Mouse (Mus musculus): ENCODE measurements around the gene Cnot8.

Gene Cnot8

GRCm38 (mm10) chr11:58103344-58103653 lies 654 bp upstream of the Cnot8 start:
- in situ Hi-C loops (cut with MboI, MseI): no loop called here

GRCm38 (mm10) chr11:58104351-58104791 lies 418 bp downstream of the Cnot8 start:
- in situ Hi-C loops (cut with MboI, MseI): no loop called here

- in situ Hi-C loops (cut with MboI, MseI): no loop called here
Observed at GRCm38 (mm10) chr11:58107009-58107408, 3.1 kb downstream of the Cnot8 start.

- in situ Hi-C loops (cut with MboI, MseI): no loop called here
Observed at GRCm38 (mm10) chr11:58107664-58108337, 3.8 kb downstream of the Cnot8 start.

GRCm38 (mm10) chr11:58116560-58116959 lies 12.6 kb downstream of the Cnot8 start:
- in situ Hi-C loops (cut with MboI, MseI): no loop called here

GRCm38 (mm10) chr11:58117044-58117652 lies 13.2 kb downstream of the Cnot8 start:
- in situ Hi-C loops (cut with MboI, MseI): no loop called here

- in situ Hi-C loops (cut with MboI, MseI): no loop called here
Observed at GRCm38 (mm10) chr11:58120655-58121054, 16.7 kb downstream of the Cnot8 start.

- in situ Hi-C loops (cut with MboI, MseI): no loop called here
Observed at GRCm38 (mm10) chr11:58121351-58121750, 17.4 kb downstream of the Cnot8 start.

- in situ Hi-C loops (cut with MboI, MseI): no loop called here
Observed at GRCm38 (mm10) chr11:58123711-58124110, 19.8 kb downstream of the Cnot8 start.

GRCm38 (mm10) chr11:58125021-58125420 lies 21.1 kb downstream of the Cnot8 start:
- in situ Hi-C loops (cut with MboI, MseI): no loop called here

GRCm38 (mm10) chr11:58126397-58127160 lies 22.6 kb downstream of the Cnot8 start:
- in situ Hi-C loops (cut with MboI, MseI): no loop called here

GRCm38 (mm10) chr11:58127544-58127943 lies 23.6 kb downstream of the Cnot8 start:
- in situ Hi-C loops (cut with MboI, MseI): no loop called here

- in situ Hi-C loops (cut with MboI, MseI): no loop called here
Observed at GRCm38 (mm10) chr11:58129302-58129843, 25.4 kb downstream of the Cnot8 start.

- in situ Hi-C loops (cut with MboI, MseI): no loop called here
Observed at GRCm38 (mm10) chr11:58132026-58132425, 28.1 kb downstream of the Cnot8 start.

- in situ Hi-C loops (cut with MboI, MseI): no loop called here
Observed at GRCm38 (mm10) chr11:58134869-58135268, 30.9 kb downstream of the Cnot8 start.

- in situ Hi-C loops (cut with MboI, MseI): no loop called here
Observed at GRCm38 (mm10) chr11:58135296-58135695, 31.3 kb downstream of the Cnot8 start.

- in situ Hi-C loops (cut with MboI, MseI): no loop called here
Observed at GRCm38 (mm10) chr11:58136677-58137076, 32.7 kb downstream of the Cnot8 start.

- in situ Hi-C loops (cut with MboI, MseI): no loop called here
Observed at GRCm38 (mm10) chr11:58138821-58139220, 34.9 kb downstream of the Cnot8 start.

GRCm38 (mm10) chr11:58139466-58139865 lies 35.5 kb downstream of the Cnot8 start:
- in situ Hi-C loops (cut with MboI, MseI): no loop called here

- in situ Hi-C loops (cut with MboI, MseI): no loop called here
Observed at GRCm38 (mm10) chr11:58143704-58144426, 39.9 kb downstream of the Cnot8 start.

- in situ Hi-C loops (cut with MboI, MseI): no loop called here
Observed at GRCm38 (mm10) chr11:58146241-58146640, 42.3 kb downstream of the Cnot8 start.

GRCm38 (mm10) chr11:58155458-58155857 lies 51.5 kb downstream of the Cnot8 start:
- in situ Hi-C loops (cut with MboI, MseI): no loop called here

Measured in T-helper 1 cell (primary cell).